Mouse (Mus musculus) forelimb bud, embryonic 11.5 days (tissue): ENCODE data around the gene Romo1.
"Not testable (repeated sequence)": the region's sequence is repeated elsewhere in the genome, so short reads cannot be mapped to it uniquely, and the experiment has no call there.

Source experiments
- DNase-seq: peaks from one replicate; pipeline ENCODE4 v3.0.0-alpha.2; 2012; ENCODE audit warnings: low read depth, low spot score

Gene Romo1

GRCm38 (mm10) chr2:156179796-156180093 lies 35.9 kb downstream of the Romo1 start:
- DNase-seq, result no peak

GRCm38 (mm10) chr2:156180094-156180821 lies 36.4 kb downstream of the Romo1 start, which contains the start of gene Rbm39:
Gene Rbm39 (minus strand): TSS chr2:156180238.
- DNase-seq, result peak; percentile 100

GRCm38 (mm10) chr2:156180824-156181590 lies 37.2 kb downstream of the Romo1 start:
- DNase-seq, result no peak

- DNase-seq, result no peak
These were observed 37.8 kb downstream of the Romo1 start for GRCm38 (mm10) chr2:156181592-156181991.

GRCm38 (mm10) chr2:156189241-156189640 lies 45.4 kb downstream of the Romo1 start:
- DNase-seq, result not testable (repeated sequence)

- DNase-seq, result no peak
These were observed 46.4 kb downstream of the Romo1 start for GRCm38 (mm10) chr2:156190004-156190896.

GRCm38 (mm10) chr2:156191540-156191939 lies 47.7 kb downstream of the Romo1 start:
- no peak for DNase-seq

- no peak for DNase-seq
These were observed 48.2 kb downstream of the Romo1 start for GRCm38 (mm10) chr2:156192068-156192467.

- DNase-seq, result no peak
These were observed 49.4 kb downstream of the Romo1 start for GRCm38 (mm10) chr2:156193066-156193862.

- DNase-seq, result no peak
These were observed 50.7 kb downstream of the Romo1 start for GRCm38 (mm10) chr2:156194571-156194970.
